Mouse (Mus musculus) lung, embryonic 14.5 days (tissue): Measurements from ENCODE around the gene Pacrg. TPM values are rescaled to one million over a fixed set of nuclear protein-coding genes. Genes with fewer than 3 reads are reported as not detected.

Experiments used
- ATAC-seq: fragments of 200-750 bp; cut with Nextera tagmentation; 2 replicates; pipeline ENCODE4 v1.8.0; 2017; ENCODE audit warnings: mild to moderate bottlenecking, moderate TSS enrichment, moderate library complexity; ENCODE audit not compliant: insufficient read depth
- DNase-seq: peaks from one replicate; pipeline ENCODE4 v3.0.0-alpha.2; 2015
- H3K27ac ChIP-seq: fragments of 300-500 bp; sonication (generic); 2 replicates; pipeline ENCODE4 v1.5.1; 2014; ENCODE audit warnings: low read depth, mild to moderate bottlenecking, moderate library complexity
- H3K27me3 ChIP-seq: fragments of 300-500 bp; sonication (generic); 2 replicates; pipeline ENCODE4 v1.6.1; 2014; ENCODE audit warnings: low read length, control low read depth; ENCODE audit not compliant: insufficient read depth
- H3K36me3 ChIP-seq: fragments of 300-500 bp; sonication (generic); 2 replicates; pipeline ENCODE4 v1.6.1; 2014; ENCODE audit warnings: control low read depth; ENCODE audit not compliant: insufficient read depth
- H3K4me1 ChIP-seq: fragments of 300-500 bp; sonication (generic); 2 replicates; pipeline ENCODE4 v1.6.1; 2014; ENCODE audit warnings: antibody characterized with exemption, control low read depth; ENCODE audit not compliant: insufficient read depth
- H3K4me2 ChIP-seq: fragments of 300-500 bp; sonication (generic); 2 replicates; pipeline ENCODE4 v1.6.1; 2014; ENCODE audit warnings: mild to moderate bottlenecking
- H3K4me3 ChIP-seq: fragments of 300-500 bp; sonication (generic); 2 replicates; pipeline ENCODE4 v1.5.1; 2014; ENCODE audit warnings: low read depth, low read length
- H3K9ac ChIP-seq: fragments of 300-500 bp; sonication (generic); 2 replicates; pipeline ENCODE4 v1.6.1; 2014
- H3K9me3 ChIP-seq: fragments of 300-500 bp; sonication (generic); 2 replicates; pipeline ENCODE4 v1.6.1; 2016; ENCODE audit warnings: low read depth, low read length, control low read depth
- CTCF ChIP-seq: IDR thresholded peaks from 2 replicates; pipeline ENCODE4 v1.5.1; 2016; ENCODE audit warnings: antibody characterized with exemption, low read depth
- WGBS: fragments of 180-500 bp; shearing (Covaris S2); extraction: QIAGEN DNeasy Blood & Tissue Kit; methylation state at CpG from one replicate; pipeline ENCODE4 v1.1.7; 2014; 5-methylcytosine and 5-hydroxymethylcytosine counted together
- polyA plus RNA-seq: library from polyadenylated mRNA; unstranded; fragments of >200 nt; fragmentation: Nextera tagmentation; extraction: Ambion mirVana; gene quantifications from 2 replicates; pipeline ENCODE4 v1.2.1, GENCODE M21; 2014

The Pacrg gene
- polyA plus RNA-seq, 1 experiment from 2014 or later, result 2.2 TPM

- Histone ChIP-seq H3K36me3 (no peaks in the 10 kb centered on the region), H3K27me3 (no peaks in the 10 kb centered on the region), H3K4me2 (no peak overlapping the region), H3K27ac (no peak overlapping the region), H3K9me3 (no peaks in the 10 kb centered on the region), H3K4me3 (no peak overlapping the region), H3K9ac (no peak overlapping the region), H3K4me1 (no peaks in the 10 kb centered on the region)
- 84% methylated on average over 3 of the region's 3 CpGs for WGBS
- no peak for TF ChIP-seq CTCF
- ATAC-seq (no peak), DNase-seq (peak; percentile 10)
These were observed 387.3 kb downstream of the Pacrg start for GRCm38 (mm10) chr17:10452801-10453200.

DNA sequence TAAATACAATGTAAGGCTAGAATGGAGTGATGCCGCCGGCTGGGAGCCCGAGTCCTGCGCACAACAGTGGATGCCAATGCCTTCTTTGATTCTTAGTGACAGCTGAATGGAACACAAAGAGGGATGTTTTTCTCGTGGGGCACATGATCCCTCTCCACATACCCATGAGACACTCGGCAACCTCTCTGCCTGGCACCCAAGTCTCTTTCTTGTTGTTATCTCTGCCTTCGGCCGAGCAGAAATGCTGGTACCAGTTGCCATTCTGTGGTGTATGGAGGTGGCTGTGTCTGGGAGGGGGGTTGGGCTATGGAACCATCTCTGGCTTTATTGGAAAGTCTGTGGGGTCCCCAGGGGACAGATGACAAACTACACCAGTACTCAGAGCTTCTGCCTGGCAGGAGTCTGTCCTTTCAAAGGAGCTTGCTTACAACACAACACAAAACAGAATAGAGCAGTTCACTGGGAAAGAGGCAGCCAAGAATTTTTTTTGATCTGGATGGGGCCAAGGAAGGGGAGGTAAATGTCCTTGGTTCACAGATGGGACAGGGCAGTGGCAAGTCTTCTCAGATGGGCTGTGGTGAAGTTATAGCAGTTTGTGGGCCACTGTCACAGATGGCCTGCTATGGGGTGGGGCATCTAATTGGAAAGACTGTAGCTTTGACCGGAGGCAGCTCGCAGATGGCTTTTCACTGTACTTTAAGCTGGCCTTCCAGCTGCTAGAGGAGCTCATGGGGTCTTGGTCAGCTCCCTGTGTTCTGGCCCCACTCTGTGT, 388.6 kb downstream of the Pacrg start:
- TF ChIP-seq CTCF, result no peak
- Histone ChIP-seq H3K27ac (no peak overlapping the region), H3K27me3 (no peaks in the 10 kb centered on the region), H3K9ac (no peak overlapping the region), H3K4me1 (no peaks in the 10 kb centered on the region), H3K4me3 (no peak overlapping the region), H3K9me3 (no peaks in the 10 kb centered on the region), H3K36me3 (no peaks in the 10 kb centered on the region), H3K4me2 (no peak overlapping the region)
- whole genome bisulfite sequencing, result 78% methylated on average over 10 of the region's 10 CpGs
- ATAC-seq (no peak), DNase-seq (no peak)

DNA sequence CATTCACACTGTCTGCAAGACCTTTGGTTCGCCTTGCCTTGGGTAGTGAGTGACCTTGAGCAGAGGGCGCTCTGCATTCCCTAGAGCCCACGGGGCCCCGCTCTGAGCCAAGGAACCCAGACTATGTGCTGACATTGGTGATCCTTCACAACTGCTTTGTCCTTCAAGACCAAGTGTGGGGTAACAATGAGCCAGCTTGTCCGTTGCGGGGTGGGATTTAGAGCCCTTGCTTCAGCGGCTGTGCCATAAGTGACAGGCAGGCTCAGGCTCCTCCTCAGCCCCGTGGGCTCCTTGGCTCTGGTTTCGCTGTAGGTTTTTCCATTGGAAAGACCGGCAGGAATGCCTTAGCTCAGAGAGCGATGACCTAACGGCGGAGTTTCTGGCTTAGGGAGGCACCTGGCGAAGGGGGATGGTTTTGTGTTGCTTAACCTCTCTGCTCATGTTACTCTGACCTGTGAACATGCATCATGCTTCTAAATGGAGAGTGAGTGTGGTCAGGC, 390.3 kb downstream of the Pacrg start:
- Histone ChIP-seq H3K9ac (no peak overlapping the region), H3K9me3 (no peaks in the 10 kb centered on the region), H3K36me3 (no peaks in the 10 kb centered on the region), H3K4me1 (no peaks in the 10 kb centered on the region), H3K27ac (no peak overlapping the region), H3K27me3 (no peaks in the 10 kb centered on the region), H3K4me3 (no peak overlapping the region), H3K4me2 (no peak overlapping the region)
- no peak for TF ChIP-seq CTCF
- WGBS, result 77% methylated on average over 14 of the region's 14 CpGs
- ATAC-seq (no peak), DNase-seq (no peak)

DNA sequence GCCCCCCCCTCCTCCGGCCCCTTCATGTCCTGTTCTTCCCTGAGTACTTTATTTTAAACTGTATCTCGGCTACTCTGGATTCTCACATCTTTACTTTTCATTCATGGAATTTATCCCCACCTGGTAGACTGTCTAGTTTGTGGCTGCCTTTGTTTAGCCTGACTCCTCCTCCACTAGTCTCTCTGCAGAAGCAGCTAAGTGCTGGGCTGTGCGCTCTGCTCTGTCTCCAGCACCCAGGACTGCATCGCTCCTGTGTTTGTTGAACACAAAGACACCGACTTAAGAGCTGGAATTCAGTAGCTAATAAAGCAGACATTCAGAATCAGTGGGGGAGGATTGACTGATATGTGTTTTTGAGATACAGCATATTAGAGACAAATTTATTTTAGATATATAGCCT, 391.7 kb downstream of the Pacrg start:
- H3K27me3 ChIP-seq, result no peaks in the 10 kb centered on the region
- ATAC-seq, result no peak; the same call in 1 of the 2 replicates
- H3K4me1 ChIP-seq, result no peaks in the 10 kb centered on the region
- peak; percentile 16 for DNase-seq
- H3K4me3 ChIP-seq, result no peak overlapping the region
- TF ChIP-seq CTCF, result no peak
- H3K36me3 ChIP-seq, result no peaks in the 10 kb centered on the region
- no peak overlapping the region for H3K27ac ChIP-seq
- no peak overlapping the region for H3K4me2 ChIP-seq
- H3K9me3 ChIP-seq, result no peaks in the 10 kb centered on the region
- 53% methylated on average over 5 of the region's 5 CpGs for WGBS
- no peak overlapping the region for H3K9ac ChIP-seq

GRCm38 (mm10) chr17:10441501-10442111, 398.5 kb downstream of the Pacrg start:
- no peak for ATAC-seq
- Histone ChIP-seq H3K4me1 (no peaks in the 10 kb centered on the region), H3K27ac (no peak overlapping the region), H3K4me3 (no peak overlapping the region), H3K27me3 (no peaks in the 10 kb centered on the region), H3K9me3 (no peaks in the 10 kb centered on the region), H3K9ac (no peak overlapping the region), H3K4me2 (no peak overlapping the region), H3K36me3 (no peaks in the 10 kb centered on the region)
- WGBS, result 55% methylated on average over 16 of the region's 16 CpGs
- DNase-seq, result no peak
- no peak for TF ChIP-seq CTCF

DNA sequence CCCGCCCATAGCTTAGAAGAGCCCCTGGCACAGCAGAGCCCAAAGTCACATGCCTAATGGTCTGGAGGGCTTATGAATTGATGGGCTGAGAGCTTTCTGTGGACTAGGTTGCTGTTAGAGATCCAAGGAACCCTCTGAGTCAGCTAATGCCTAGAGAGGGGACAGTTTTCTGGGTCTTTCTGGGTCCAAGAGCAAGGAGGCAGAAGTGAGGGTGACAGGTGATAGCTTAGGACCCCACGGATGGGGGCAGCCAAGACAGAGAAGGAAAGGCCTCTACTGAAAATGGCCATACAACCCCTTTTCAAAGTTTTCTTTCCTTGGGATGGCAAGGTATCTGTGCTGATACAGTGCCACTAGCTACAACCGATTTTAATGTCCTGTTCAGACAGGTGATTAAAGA, 399.1 kb downstream of the Pacrg start:
- ATAC-seq, result no peak
- TF ChIP-seq CTCF, result no peak
- H3K36me3 ChIP-seq, result no peaks in the 10 kb centered on the region
- H3K4me1 ChIP-seq, result no peaks in the 10 kb centered on the region
- no peak for DNase-seq
- no peak overlapping the region for H3K27ac ChIP-seq
- whole genome bisulfite sequencing, result 72% methylated on average over 3 of the region's 3 CpGs
- no peak overlapping the region for H3K9ac ChIP-seq
- no peaks in the 10 kb centered on the region for H3K9me3 ChIP-seq
- no peak overlapping the region for H3K4me2 ChIP-seq
- H3K27me3 ChIP-seq, result no peaks in the 10 kb centered on the region
- H3K4me3 ChIP-seq, result no peak overlapping the region

GRCm38 (mm10) chr17:10439815-10440214, 400.3 kb downstream of the Pacrg start:
- no peak overlapping the region for H3K4me3 ChIP-seq
- H3K27me3 ChIP-seq, result no peaks in the 10 kb centered on the region
- DNase-seq (no peak), ATAC-seq (no peak)
- H3K9me3 ChIP-seq, result no peaks in the 10 kb centered on the region
- TF ChIP-seq CTCF, result no peak
- H3K4me2 ChIP-seq, result no peak overlapping the region
- no peak overlapping the region for H3K27ac ChIP-seq
- 76% methylated on average over 8 of the region's 8 CpGs for WGBS
- no peaks in the 10 kb centered on the region for H3K4me1 ChIP-seq
- H3K36me3 ChIP-seq, result no peaks in the 10 kb centered on the region
- H3K9ac ChIP-seq, result no peak overlapping the region
